Mouse (Mus musculus) ES-E14 (cell line): ENCODE measurements around the gene Cel.

Experiments
- CHD2 ChIP-seq: IDR thresholded peaks from 2 replicates; pipeline ENCODE4 v1.6.1; 2014; ENCODE audit warnings: mild to moderate bottlenecking, low read depth, low read length, inconsistent platforms
- HCFC1 ChIP-seq: IDR thresholded peaks from 2 replicates; pipeline ENCODE4 v1.6.1; 2012; ENCODE audit warnings: low read length, inconsistent platforms, borderline replicate concordance; ENCODE audit not compliant: insufficient read depth
- MAFK ChIP-seq: IDR thresholded peaks from 2 replicates; pipeline ENCODE4 v1.6.1; 2014; ENCODE audit warnings: mild to moderate bottlenecking, low read depth, low read length, inconsistent platforms; ENCODE audit not compliant: insufficient read depth
- ZC3H11A ChIP-seq: IDR thresholded peaks from 2 replicates; pipeline ENCODE4 v1.6.1; 2012; ENCODE audit warnings: low read depth, mild to moderate bottlenecking, inconsistent platforms, low read length, borderline replicate concordance
- ZNF384 ChIP-seq: IDR thresholded peaks from 2 replicates; pipeline ENCODE4 v1.6.1; 2012; ENCODE audit warnings: low read depth, low read length, inconsistent platforms

GRCm38 (mm10) chr2:28522166-28522565, 41.0 kb downstream of the Cel start:
- TF ChIP-seq CHD2 = no peak
- no peak for TF ChIP-seq MAFK
- no peak for TF ChIP-seq HCFC1
- TF ChIP-seq ZNF384 = no peak
- no peak for TF ChIP-seq ZC3H11A
